Mouse (Mus musculus): ENCODE data around the gene Cd83. TPM values are rescaled to one million over a fixed set of nuclear protein-coding genes. Genes with fewer than 3 reads are reported as not detected.

The Cd83 gene
- polyA plus RNA-seq, 1 experiment from 2014 or later = 4.0 TPM

DNA sequence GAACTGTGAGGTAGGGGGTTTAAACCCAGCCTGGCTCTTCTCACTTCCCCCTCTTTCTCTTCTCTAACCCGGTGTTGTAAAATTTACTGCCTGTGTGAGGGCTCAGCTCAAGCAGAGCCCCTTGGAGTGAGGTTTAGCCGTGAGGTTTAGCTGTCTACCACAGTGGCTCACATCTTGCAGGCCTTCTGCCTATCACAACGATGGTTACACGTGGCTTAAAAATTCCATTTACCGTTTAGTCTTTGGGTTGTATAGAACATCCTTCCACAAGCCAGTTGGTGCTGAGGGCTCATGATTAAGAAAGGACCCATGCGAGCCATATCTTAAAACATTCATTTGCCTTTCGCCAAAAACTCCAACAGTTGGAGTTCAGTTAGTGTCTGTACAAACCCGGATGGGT, 3.5 kb downstream of the Cd83 start:
- H3K4me2 ChIP-seq (ENCODE audit: low read length) = no peak overlapping the region
- no peak overlapping the region for H3K4me3 ChIP-seq (ENCODE audit: control insufficient read depth in 1 of 2, insufficient read depth in 1 of 2, low read depth in 1 of 2, low read length in 2 of 2)
- no peak for ATAC-seq (ENCODE audit: insufficient number of reproducible peaks, insufficient read depth, low FRiP score, low read depth)
- no peak overlapping the region for H3K9ac ChIP-seq (ENCODE audit: low read length)
- H3K36me3 ChIP-seq (ENCODE audit: control insufficient read depth, insufficient read depth, low read length) = no peaks in the 10 kb centered on the region
- 74% methylated on average over 8 of the region's 8 CpGs for WGBS
- peaks cover 0 to 7% of the 10 kb centered on the region in 2 experiments; a peak in 2 of 4 replicates for H3K4me1 ChIP-seq (ENCODE audit: control insufficient read depth in 2 of 2, insufficient read depth in 2 of 2, low read length in 2 of 2)
- H3K27ac ChIP-seq (replicated peaks in 1 of 2; ENCODE audit: control insufficient read depth in 1 of 2, insufficient read depth in 1 of 2, low read depth in 2 of 2, low read length in 2 of 2) = no peak overlapping the region
- H3K9me3 ChIP-seq (ENCODE audit: control insufficient read depth, low read length) = no peaks in the 10 kb centered on the region
- H3K27me3 ChIP-seq (ENCODE audit: control insufficient read depth, insufficient read depth, low read length) = peaks cover 16% of the 10 kb centered on the region

DNA sequence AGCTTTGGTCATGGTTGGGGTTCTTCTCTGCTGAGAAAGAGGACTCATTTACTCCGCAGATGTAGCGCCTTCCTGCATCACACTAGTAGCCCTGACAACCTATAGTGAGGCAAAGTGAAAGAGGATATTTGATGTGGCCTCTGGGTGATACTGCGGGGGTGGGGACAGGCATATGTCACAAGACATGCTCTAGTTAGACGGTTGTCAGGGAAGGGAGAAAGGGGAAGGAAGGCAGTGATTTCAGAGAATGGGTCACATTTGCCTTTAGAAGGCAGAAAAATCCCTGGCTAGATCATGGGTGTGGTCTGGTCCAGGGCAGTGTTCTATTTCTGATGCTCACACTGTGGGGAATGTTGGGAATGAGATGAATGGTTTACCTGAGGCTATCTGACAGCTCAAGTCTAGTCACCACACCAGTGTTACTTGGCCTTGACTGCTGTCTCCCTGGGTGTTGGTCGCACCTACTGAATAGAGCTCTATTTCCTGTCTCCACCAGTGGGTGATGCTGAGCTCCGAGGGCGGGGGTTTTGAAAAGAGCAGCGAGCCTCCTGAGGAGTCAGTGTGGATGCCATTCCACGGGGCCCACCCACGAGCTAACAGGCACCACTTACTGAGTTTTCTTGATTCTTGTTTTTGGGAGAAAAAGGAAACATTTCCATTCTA, 4.5 kb downstream of the Cd83 start:
- no peak for ATAC-seq (ENCODE audit: insufficient number of reproducible peaks, insufficient read depth, low FRiP score, low read depth)
- 65% methylated on average over 10 of the region's 10 CpGs for WGBS
- no peaks in the 10 kb centered on the region for H3K36me3 ChIP-seq (ENCODE audit: control insufficient read depth, insufficient read depth, low read length)
- H3K9me3 ChIP-seq (ENCODE audit: control insufficient read depth, low read length) = no peaks in the 10 kb centered on the region
- H3K4me1 ChIP-seq (ENCODE audit: control insufficient read depth in 2 of 2, insufficient read depth in 2 of 2, low read length in 2 of 2) = peaks cover 0 to 7% of the 10 kb centered on the region in 2 experiments; a peak in 2 of 4 replicates
- H3K27me3 ChIP-seq (ENCODE audit: control insufficient read depth, insufficient read depth, low read length) = peaks cover 12% of the 10 kb centered on the region
- no peak overlapping the region for H3K9ac ChIP-seq (ENCODE audit: low read length)
- H3K4me3 ChIP-seq (ENCODE audit: control insufficient read depth in 1 of 2, insufficient read depth in 1 of 2, low read depth in 1 of 2, low read length in 2 of 2) = no peak overlapping the region
- H3K27ac ChIP-seq (replicated peaks in 1 of 2; ENCODE audit: control insufficient read depth in 1 of 2, insufficient read depth in 1 of 2, low read depth in 2 of 2, low read length in 2 of 2) = no peak overlapping the region
- no peak overlapping the region for H3K4me2 ChIP-seq (ENCODE audit: low read length)

DNA sequence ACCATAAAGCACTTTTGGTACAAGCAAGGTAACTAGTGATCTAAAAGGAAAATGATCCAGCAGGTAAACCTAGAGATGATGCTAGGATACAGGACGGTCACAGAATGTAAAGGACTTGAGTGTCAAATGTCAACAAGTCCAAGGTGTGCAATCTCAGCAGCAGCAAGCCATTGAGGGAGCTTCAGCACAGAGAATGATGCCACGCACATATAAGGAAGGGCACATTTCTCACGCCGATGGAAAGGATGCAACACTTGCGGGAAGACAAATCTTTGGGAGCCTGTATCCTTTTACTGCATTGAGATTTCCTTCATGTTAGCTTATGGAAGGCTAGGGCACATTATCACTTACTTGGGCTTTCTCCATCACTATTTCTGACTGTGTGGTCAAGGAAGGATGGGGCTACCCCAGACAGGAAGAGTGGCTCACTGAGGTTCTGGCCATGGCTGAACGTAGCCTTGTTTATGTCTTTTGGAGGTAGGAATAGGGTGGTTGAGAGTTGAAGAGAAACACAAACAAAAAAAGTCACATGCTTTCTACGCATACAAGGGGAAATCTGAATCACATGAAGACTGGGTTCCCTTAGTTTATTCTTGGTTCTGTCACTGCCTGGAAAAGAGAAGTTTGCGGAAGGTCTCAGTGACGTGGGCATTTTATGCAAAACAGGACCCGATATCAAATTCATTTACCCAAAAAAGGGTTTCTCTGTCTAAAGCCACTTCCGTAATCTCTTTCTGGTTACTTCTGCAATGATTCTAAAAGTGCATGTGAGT, 5.8 kb downstream of the Cd83 start:
- no peaks in the 10 kb centered on the region for H3K36me3 ChIP-seq (ENCODE audit: control insufficient read depth, insufficient read depth, low read length)
- no peak overlapping the region for H3K4me2 ChIP-seq (ENCODE audit: low read length)
- no peaks in the 10 kb centered on the region for H3K9me3 ChIP-seq (ENCODE audit: control insufficient read depth, low read length)
- no peak overlapping the region for H3K9ac ChIP-seq (ENCODE audit: low read length)
- 86% methylated on average over 11 of the region's 11 CpGs for WGBS
- no peak overlapping the region for H3K27ac ChIP-seq (replicated peaks in 1 of 2; ENCODE audit: control insufficient read depth in 1 of 2, insufficient read depth in 1 of 2, low read depth in 2 of 2, low read length in 2 of 2)
- H3K4me3 ChIP-seq (ENCODE audit: control insufficient read depth in 1 of 2, insufficient read depth in 1 of 2, low read depth in 1 of 2, low read length in 2 of 2) = no peak overlapping the region
- peaks cover 8% of the 10 kb centered on the region for H3K27me3 ChIP-seq (ENCODE audit: control insufficient read depth, insufficient read depth, low read length)
- H3K4me1 ChIP-seq (ENCODE audit: control insufficient read depth in 2 of 2, insufficient read depth in 2 of 2, low read length in 2 of 2) = peaks cover 0 to 3% of the 10 kb centered on the region in 2 experiments; a peak in 1 of 4 replicates
- ATAC-seq (ENCODE audit: insufficient number of reproducible peaks, insufficient read depth, low FRiP score, low read depth) = no peak

DNA sequence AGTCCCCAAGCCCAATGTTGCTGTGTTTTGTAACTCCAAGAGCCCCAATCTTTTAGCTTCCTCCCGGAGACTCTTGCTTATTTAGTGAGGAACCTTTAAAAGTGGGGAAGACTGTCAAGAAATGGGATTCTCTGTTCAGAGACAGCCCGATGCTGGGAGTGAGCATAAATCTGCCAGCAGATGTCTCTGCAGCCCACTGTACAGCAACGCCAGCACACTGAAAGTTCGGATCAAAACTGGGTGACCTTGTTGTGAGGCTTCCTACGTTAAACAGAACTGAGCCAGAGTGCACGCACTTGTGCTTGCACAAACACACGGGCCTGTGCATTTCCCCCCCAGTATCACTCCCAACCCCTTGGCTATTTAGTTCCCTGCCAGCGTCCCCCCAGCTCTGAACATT, 10.8 kb downstream of the Cd83 start:
- H3K9me3 ChIP-seq (ENCODE audit: control insufficient read depth, low read length) = no peaks in the 10 kb centered on the region
- 34% methylated on average over 8 of the region's 8 CpGs for WGBS
- no peak for ATAC-seq (ENCODE audit: insufficient number of reproducible peaks, insufficient read depth, low FRiP score, low read depth)

DNA sequence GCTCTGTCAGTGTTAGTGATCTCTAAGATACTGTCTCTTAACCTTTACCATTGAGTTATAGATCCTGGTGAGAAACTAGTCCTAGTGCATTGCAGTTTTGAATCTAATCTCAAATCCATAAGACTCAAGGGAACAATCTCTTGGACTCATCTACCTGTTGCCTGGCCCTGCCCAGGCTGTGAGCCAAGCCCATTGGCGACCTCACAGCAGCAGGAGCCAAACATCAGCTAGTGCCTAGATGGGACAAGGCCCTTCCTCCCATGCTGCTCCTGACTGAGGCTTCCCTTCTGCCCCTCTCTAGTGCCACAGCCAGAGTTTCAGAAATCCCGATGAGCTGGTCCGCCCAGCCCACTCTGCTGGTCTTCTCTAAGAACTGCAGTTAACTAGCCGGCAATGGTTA, 14.1 kb downstream of the Cd83 start:
- H3K36me3 ChIP-seq (ENCODE audit: control insufficient read depth, insufficient read depth, low read length) = no peaks in the 10 kb centered on the region
- H3K27me3 ChIP-seq (ENCODE audit: control insufficient read depth, insufficient read depth, low read length) = no peaks in the 10 kb centered on the region
- WGBS = 58% methylated on average over 4 of the region's 4 CpGs
- no peak for ATAC-seq (ENCODE audit: insufficient number of reproducible peaks, insufficient read depth, low FRiP score, low read depth)
- H3K4me1 ChIP-seq (ENCODE audit: control insufficient read depth in 2 of 2, insufficient read depth in 2 of 2, low read length in 2 of 2) = no peaks in the 10 kb centered on the region
- H3K4me2 ChIP-seq (ENCODE audit: low read length) = no peak overlapping the region
- no peak overlapping the region for H3K27ac ChIP-seq (replicated peaks in 1 of 2; ENCODE audit: control insufficient read depth in 1 of 2, insufficient read depth in 1 of 2, low read depth in 2 of 2, low read length in 2 of 2)
- no peak overlapping the region for H3K9ac ChIP-seq (ENCODE audit: low read length)
- H3K9me3 ChIP-seq (ENCODE audit: control insufficient read depth, low read length) = no peaks in the 10 kb centered on the region
- no peak overlapping the region for H3K4me3 ChIP-seq (ENCODE audit: control insufficient read depth in 1 of 2, insufficient read depth in 1 of 2, low read depth in 1 of 2, low read length in 2 of 2)

More for the DNA sequence above, 10.8 kb downstream of the Cd83 start:
- no peaks in the 10 kb centered on the region for H3K4me1 ChIP-seq (ENCODE audit: control insufficient read depth in 2 of 2, insufficient read depth in 2 of 2, low read length in 2 of 2)
- no peak overlapping the region for H3K9ac ChIP-seq (ENCODE audit: low read length)
- no peak overlapping the region for H3K4me3 ChIP-seq (ENCODE audit: control insufficient read depth in 1 of 2, insufficient read depth in 1 of 2, low read depth in 1 of 2, low read length in 2 of 2)
- H3K36me3 ChIP-seq (ENCODE audit: control insufficient read depth, insufficient read depth, low read length) = no peaks in the 10 kb centered on the region
- H3K27ac ChIP-seq (replicated peaks in 1 of 2; ENCODE audit: control insufficient read depth in 1 of 2, insufficient read depth in 1 of 2, low read depth in 2 of 2, low read length in 2 of 2) = no peak overlapping the region
- H3K27me3 ChIP-seq (ENCODE audit: control insufficient read depth, insufficient read depth, low read length) = no peaks in the 10 kb centered on the region
- H3K4me2 ChIP-seq (ENCODE audit: low read length) = no peak overlapping the region

DNA sequence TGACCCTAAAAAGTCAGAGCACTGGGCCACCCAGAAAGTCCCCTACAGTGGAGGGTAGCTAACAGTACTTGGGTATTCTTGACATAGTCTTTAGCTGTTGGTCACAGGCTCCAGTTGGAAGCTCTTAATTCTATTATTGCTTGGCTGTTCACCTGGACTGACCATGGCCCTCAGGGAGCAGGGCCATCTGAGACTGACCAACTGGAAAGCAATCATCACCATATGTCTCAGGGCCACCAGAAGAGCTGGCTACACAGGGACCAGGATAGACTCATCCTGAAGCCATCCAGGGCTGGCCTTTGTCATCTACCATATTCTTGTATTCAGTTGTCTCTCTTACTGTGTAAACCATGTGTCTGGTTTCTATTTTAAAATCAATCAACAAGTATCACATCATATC, 15.6 kb downstream of the Cd83 start:
- Histone ChIP-seq H3K4me2 (ENCODE audit: low read length) (no peak overlapping the region), H3K36me3 (ENCODE audit: control insufficient read depth, insufficient read depth, low read length) (no peaks in the 10 kb centered on the region)
- ATAC-seq (ENCODE audit: insufficient number of reproducible peaks, insufficient read depth, low FRiP score, low read depth) = no peak

DNA sequence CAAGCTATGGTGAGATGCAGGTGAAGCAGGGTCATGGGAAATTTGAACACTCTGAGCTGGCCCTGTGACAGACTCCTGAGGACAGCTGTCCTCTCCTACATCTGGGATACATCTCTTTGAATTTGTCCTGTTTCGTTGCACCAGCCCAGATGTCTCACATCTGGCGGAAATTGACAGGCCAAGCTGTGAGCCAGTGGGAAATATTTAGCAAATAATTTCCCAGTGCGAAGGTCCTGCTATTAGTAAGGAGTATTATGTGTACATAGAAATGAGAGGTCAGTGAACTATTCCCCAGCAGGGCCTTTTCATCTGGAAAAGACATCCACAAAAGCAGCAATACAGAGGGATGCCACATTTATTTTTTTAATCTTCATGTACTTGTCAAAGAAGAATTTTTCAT, 17.4 kb downstream of the Cd83 start:
- 83% methylated on average over 3 of the region's 3 CpGs for WGBS
- Histone ChIP-seq H3K9ac (ENCODE audit: low read length) (no peak overlapping the region), H3K4me2 (ENCODE audit: low read length) (no peak overlapping the region), H3K4me1 (ENCODE audit: control insufficient read depth in 2 of 2, insufficient read depth in 2 of 2, low read length in 2 of 2) (no peaks in the 10 kb centered on the region), H3K9me3 (ENCODE audit: control insufficient read depth, low read length) (no peaks in the 10 kb centered on the region), H3K4me3 (ENCODE audit: control insufficient read depth in 1 of 2, insufficient read depth in 1 of 2, low read depth in 1 of 2, low read length in 2 of 2) (no peak overlapping the region), H3K27me3 (ENCODE audit: control insufficient read depth, insufficient read depth, low read length) (no peaks in the 10 kb centered on the region), H3K36me3 (ENCODE audit: control insufficient read depth, insufficient read depth, low read length) (no peaks in the 10 kb centered on the region), H3K27ac (replicated peaks in 1 of 2; ENCODE audit: control insufficient read depth in 1 of 2, insufficient read depth in 1 of 2, low read depth in 2 of 2, low read length in 2 of 2) (no peak overlapping the region)
- ATAC-seq (ENCODE audit: insufficient number of reproducible peaks, insufficient read depth, low FRiP score, low read depth) = no peak

More for the DNA sequence above, 15.6 kb downstream of the Cd83 start:
- Histone ChIP-seq H3K9me3 (ENCODE audit: control insufficient read depth, low read length) (no peaks in the 10 kb centered on the region), H3K4me1 (ENCODE audit: control insufficient read depth in 2 of 2, insufficient read depth in 2 of 2, low read length in 2 of 2) (no peaks in the 10 kb centered on the region), H3K4me3 (ENCODE audit: control insufficient read depth in 1 of 2, insufficient read depth in 1 of 2, low read depth in 1 of 2, low read length in 2 of 2) (no peak overlapping the region), H3K27me3 (ENCODE audit: control insufficient read depth, insufficient read depth, low read length) (no peaks in the 10 kb centered on the region), H3K9ac (ENCODE audit: low read length) (no peak overlapping the region), H3K27ac (replicated peaks in 1 of 2; ENCODE audit: control insufficient read depth in 1 of 2, insufficient read depth in 1 of 2, low read depth in 2 of 2, low read length in 2 of 2) (no peak overlapping the region)

Measured in heart, embryonic 14.5 days (tissue).